Mouse (Mus musculus) limb, embryonic 14.5 days (tissue): ENCODE measurements at regions not wholly inside any gene's neighbourhood (a gene's known extent, or its start where the extent isn't known, plus 50 kb on each side); places are given as distances from the start of the nearest gene placed in this dataset.

Source experiments
- ATAC-seq: fragments of 200-750 bp; cut with Nextera tagmentation; 2 replicates; pipeline ENCODE4 v1.8.0; 2017; ENCODE audit warnings: low read depth, moderate number of reproducible peaks, moderate TSS enrichment; ENCODE audit not compliant: low FRiP score
- DNase-seq: peaks from one replicate; pipeline ENCODE4 v3.0.0-alpha.2; 2015; ENCODE audit warnings: low spot score
- H3K27ac ChIP-seq: fragments of 300-500 bp; sonication (generic); replicated peaks from 2 replicates; pipeline ENCODE4 v1.5.1; 2014; ENCODE audit warnings: low read depth, mild to moderate bottlenecking, low read length, moderate library complexity, mixed read lengths
- H3K27me3 ChIP-seq: fragments of 300-500 bp; sonication (generic); 2 replicates; pipeline ENCODE4 v1.6.1; 2014; ENCODE audit warnings: low read length, mixed read lengths; ENCODE audit not compliant: control insufficient read depth, insufficient read depth
- H3K36me3 ChIP-seq: fragments of 300-500 bp; sonication (generic); 2 replicates; pipeline ENCODE4 v1.6.1; 2014; ENCODE audit warnings: mild to moderate bottlenecking, low read length, moderate library complexity, mixed read lengths; ENCODE audit not compliant: control insufficient read depth, insufficient read depth
- H3K4me1 ChIP-seq: fragments of 300-500 bp; sonication (generic); 2 replicates; pipeline ENCODE4 v1.6.1; 2014; ENCODE audit warnings: antibody characterized with exemption, low read length, mixed read lengths; ENCODE audit not compliant: control insufficient read depth, insufficient read depth
- H3K4me2 ChIP-seq: fragments of 300-500 bp; sonication (generic); replicated peaks from 2 replicates; pipeline ENCODE4 v1.6.1; 2014; ENCODE audit warnings: low read depth, mild to moderate bottlenecking, low read length, moderate library complexity; ENCODE audit not compliant: severe bottlenecking
- H3K4me3 ChIP-seq: fragments of 300-500 bp; sonication (generic); replicated peaks from 2 replicates; pipeline ENCODE4 v1.5.1; 2014; ENCODE audit warnings: low read length
- H3K9ac ChIP-seq: fragments of 300-500 bp; sonication (generic); 2 replicates; pipeline ENCODE4 v1.6.1; 2014; ENCODE audit warnings: mild to moderate bottlenecking, low read depth, low read length, moderate library complexity; ENCODE audit not compliant: severe bottlenecking
- H3K9me3 ChIP-seq: fragments of 300-500 bp; sonication (generic); 2 replicates; pipeline ENCODE4 v1.6.1; 2016; ENCODE audit warnings: low read length; ENCODE audit not compliant: control insufficient read depth
- POLR2A ChIP-seq: fragments of 200-500 bp; IDR thresholded peaks from 2 replicates; pipeline ENCODE4 v1.8.0; 2012; ENCODE audit warnings: inconsistent platforms, mild to moderate bottlenecking, moderate library complexity, borderline replicate concordance; ENCODE audit not compliant: insufficient read depth, insufficient read length; ENCODE audit errors: extremely low read depth
- WGBS: fragments of 180-500 bp; shearing (Covaris S2); extraction: QIAGEN DNeasy Blood & Tissue Kit; methylation state at CpG from one replicate; pipeline ENCODE4 v1.1.7; 2014; 5-methylcytosine and 5-hydroxymethylcytosine counted together

- H3K36me3 ChIP-seq: no peaks in the 10 kb centered on the region
- no peaks in the 10 kb centered on the region for H3K27me3 ChIP-seq
- H3K27ac ChIP-seq: no peak overlapping the region
- ATAC-seq (no peak), DNase-seq (no peak)
- 87% methylated on average over 2 of the region's 2 CpGs for WGBS
- H3K4me3 ChIP-seq: no peak overlapping the region
- no peak overlapping the region for H3K4me2 ChIP-seq
- H3K4me1 ChIP-seq: no peaks in the 10 kb centered on the region
- TF ChIP-seq POLR2A: no peak
- no peaks in the 10 kb centered on the region for H3K9me3 ChIP-seq
- H3K9ac ChIP-seq: no peak overlapping the region
Observed at GRCm38 (mm10) chr1:193742688-193743087, 372.6 kb upstream of the Camk1g start.

GRCm38 (mm10) chr1:193738821-193739220 lies 368.7 kb upstream of the Camk1g start:
- Histone ChIP-seq H3K4me2 (no peak overlapping the region), H3K27ac (no peak overlapping the region), H3K36me3 (no peaks in the 10 kb centered on the region), H3K9me3 (no peaks in the 10 kb centered on the region), H3K4me3 (no peak overlapping the region), H3K9ac (no peak overlapping the region), H3K27me3 (no peaks in the 10 kb centered on the region), H3K4me1 (no peaks in the 10 kb centered on the region)
- no peak for TF ChIP-seq POLR2A
- DNase-seq: peak; percentile 27
- 47% methylated on average over 6 of the region's 6 CpGs for WGBS
- ATAC-seq: no peak

- no peak overlapping the region for H3K9ac ChIP-seq
- H3K27ac ChIP-seq: no peak overlapping the region
- H3K9me3 ChIP-seq: no peaks in the 10 kb centered on the region
- no peak overlapping the region for H3K4me3 ChIP-seq
- TF ChIP-seq POLR2A: no peak
- no peaks in the 10 kb centered on the region for H3K4me1 ChIP-seq
- no peaks in the 10 kb centered on the region for H3K36me3 ChIP-seq
- 75% methylated on average over 1 of the region's 1 CpGs for WGBS
- ATAC-seq: no peak
- DNase-seq: no peak
- no peaks in the 10 kb centered on the region for H3K27me3 ChIP-seq
- H3K4me2 ChIP-seq: no peak overlapping the region
Observed at GRCm38 (mm10) chr1:193735949-193736518, 365.9 kb upstream of the Camk1g start.

- no peaks in the 10 kb centered on the region for H3K27me3 ChIP-seq
- WGBS: 55% methylated on average over 4 of the region's 4 CpGs
- ATAC-seq: no peak
Observed at GRCm38 (mm10) chr1:193734014-193734763, 364.1 kb upstream of the Camk1g start.

GRCm38 (mm10) chr1:193733402-193733801 lies 363.3 kb upstream of the Camk1g start:
- 14% methylated on average over 5 of the region's 5 CpGs for WGBS
- no peaks in the 10 kb centered on the region for H3K9me3 ChIP-seq
- H3K36me3 ChIP-seq: no peaks in the 10 kb centered on the region
- H3K27ac ChIP-seq: no peak overlapping the region
- no peak for ATAC-seq
- TF ChIP-seq POLR2A: no peak
- no peak overlapping the region for H3K4me2 ChIP-seq
- no peak overlapping the region for H3K4me3 ChIP-seq
- DNase-seq: no peak
- H3K9ac ChIP-seq: no peak overlapping the region
- H3K27me3 ChIP-seq: no peaks in the 10 kb centered on the region
- no peaks in the 10 kb centered on the region for H3K4me1 ChIP-seq

More at GRCm38 (mm10) chr1:193734014-193734763, 364.1 kb upstream of the Camk1g start:
- H3K27ac ChIP-seq: no peak overlapping the region
- TF ChIP-seq POLR2A: no peak
- no peak for DNase-seq
- no peak overlapping the region for H3K4me2 ChIP-seq
- no peak overlapping the region for H3K9ac ChIP-seq
- H3K36me3 ChIP-seq: no peaks in the 10 kb centered on the region
- H3K4me1 ChIP-seq: no peaks in the 10 kb centered on the region
- no peak overlapping the region for H3K4me3 ChIP-seq
- H3K9me3 ChIP-seq: no peaks in the 10 kb centered on the region

- no peaks in the 10 kb centered on the region for H3K9me3 ChIP-seq
- no peaks in the 10 kb centered on the region for H3K27me3 ChIP-seq
- H3K4me1 ChIP-seq: no peaks in the 10 kb centered on the region
- DNase-seq (no peak), ATAC-seq (no peak)
- no peak overlapping the region for H3K27ac ChIP-seq
- WGBS: 12% methylated on average over 1 of the region's 1 CpGs
- H3K4me2 ChIP-seq: no peak overlapping the region
- no peak for TF ChIP-seq POLR2A
- no peak overlapping the region for H3K4me3 ChIP-seq
- no peaks in the 10 kb centered on the region for H3K36me3 ChIP-seq
- no peak overlapping the region for H3K9ac ChIP-seq
Observed at GRCm38 (mm10) chr1:193732113-193732512, 362.0 kb upstream of the Camk1g start.
